Mouse (Mus musculus) olfactory bulb, adult 2 months (tissue): ENCODE results near the gene Kcnk1. TPM values are rescaled to one million over a fixed set of nuclear protein-coding genes. Genes with fewer than 3 reads are reported as not detected.

ENCODE experiments used
- H3K27ac ChIP-seq: fragments of 200-500 bp; 2 replicates; pipeline ENCODE4 v1.5.1; 2012; ENCODE audit warnings: low read depth, low read length; ENCODE audit not compliant: insufficient read depth
- H3K4me1 ChIP-seq: fragments of 200-500 bp; 2 replicates; pipeline ENCODE4 v1.6.1; 2012; ENCODE audit warnings: low read length; ENCODE audit not compliant: control insufficient read depth, insufficient read depth
- H3K4me3 ChIP-seq: fragments of 200-500 bp; 2 replicates; pipeline ENCODE4 v1.5.1; 2012; ENCODE audit warnings: mild to moderate bottlenecking, low read depth, low read length, moderate library complexity; ENCODE audit not compliant: insufficient read depth
- CTCF ChIP-seq: fragments of 200-500 bp; IDR thresholded peaks from 2 replicates; pipeline ENCODE4 v1.5.1; 2012; ENCODE audit warnings: low read depth, mild to moderate bottlenecking, low read length, moderate library complexity; ENCODE audit not compliant: insufficient read depth
- POLR2A ChIP-seq: fragments of 200-500 bp; IDR thresholded peaks from 2 replicates; pipeline ENCODE4 v1.6.1; 2012; ENCODE audit warnings: mild to moderate bottlenecking, low read depth, low read length, moderate library complexity; ENCODE audit not compliant: insufficient read depth
- WGBS: fragments of 180-500 bp; shearing (Covaris S2); methylation state at CpG from one replicate; pipeline ENCODE4 v1.1.7; 2018; 5-methylcytosine and 5-hydroxymethylcytosine counted together
- polyA plus RNA-seq: library from polyadenylated mRNA; stranded (reverse); fragments of >200 nt; gene quantifications from 2 replicates; pipeline ENCODE4 v1.2.4, GENCODE M21; 2012; ENCODE audit warnings: low replicate concordance; ENCODE audit not compliant: missing spikeins, insufficient read depth, insufficient read length

Gene Kcnk1
- polyA plus RNA-seq, 1 experiment, result not detected

GRCm38 (mm10) chr8:126007538-126008330 lies 12.8 kb downstream of the Kcnk1 start:
- Histone ChIP-seq H3K27ac (no peak overlapping the region), H3K4me3 (no peak overlapping the region), H3K4me1 (peaks cover 35% of the 10 kb centered on the region)
- 77% methylated on average over 19 of the region's 19 CpGs for WGBS
- no peak for TF ChIP-seq CTCF
- TF ChIP-seq POLR2A, result no peak

GRCm38 (mm10) chr8:126008945-126009344 lies 14.0 kb downstream of the Kcnk1 start:
- H3K4me3 ChIP-seq, result no peak overlapping the region
- TF ChIP-seq CTCF, result no peak
- no peak for TF ChIP-seq POLR2A
- 98% methylated on average over 2 of the region's 2 CpGs for WGBS
- H3K27ac ChIP-seq, result no peak overlapping the region
- peaks cover 37% of the 10 kb centered on the region for H3K4me1 ChIP-seq

- peaks cover 27% of the 10 kb centered on the region for H3K4me1 ChIP-seq
- 72% methylated on average over 3 of the region's 3 CpGs for WGBS
- TF ChIP-seq CTCF, result no peak
- no peak for TF ChIP-seq POLR2A
- no peak overlapping the region for H3K27ac ChIP-seq
- no peak overlapping the region for H3K4me3 ChIP-seq
Observed at GRCm38 (mm10) chr8:126010900-126011299, 15.9 kb downstream of the Kcnk1 start.

- 85% methylated on average over 6 of the region's 6 CpGs for WGBS
Observed at GRCm38 (mm10) chr8:126012334-126012733, 17.4 kb downstream of the Kcnk1 start.

GRCm38 (mm10) chr8:126013646-126014045 lies 18.7 kb downstream of the Kcnk1 start:
- Histone ChIP-seq H3K4me1 (peaks cover 7% of the 10 kb centered on the region), H3K27ac (no peak overlapping the region), H3K4me3 (no peak overlapping the region)
- TF ChIP-seq CTCF, result no peak
- TF ChIP-seq POLR2A, result no peak
- 93% methylated on average over 5 of the region's 5 CpGs for WGBS

More at GRCm38 (mm10) chr8:126012334-126012733, 17.4 kb downstream of the Kcnk1 start:
- Histone ChIP-seq H3K4me3 (no peak overlapping the region), H3K4me1 (peaks cover 15% of the 10 kb centered on the region), H3K27ac (no peak overlapping the region)
- TF ChIP-seq POLR2A (no peak), CTCF (no peak)

- Histone ChIP-seq H3K27ac (no peak overlapping the region), H3K4me3 (no peak overlapping the region), H3K4me1 (no peaks in the 10 kb centered on the region; the same call in 1 of the 2 replicates)
- TF ChIP-seq POLR2A, result no peak
- no peak for TF ChIP-seq CTCF
- 86% methylated on average over 8 of the region's 8 CpGs for WGBS
Observed at GRCm38 (mm10) chr8:126021932-126022331, 27.0 kb downstream of the Kcnk1 start.

GRCm38 (mm10) chr8:126023706-126024305 lies 28.8 kb downstream of the Kcnk1 start:
- 52% methylated on average over 3 of the region's 3 CpGs for WGBS
- Histone ChIP-seq H3K27ac (no peak overlapping the region), H3K4me3 (no peak overlapping the region), H3K4me1 (no peaks in the 10 kb centered on the region; the same call in 1 of the 2 replicates)
- no peak for TF ChIP-seq CTCF
- TF ChIP-seq POLR2A, result no peak

- no peak for TF ChIP-seq CTCF
- no peak for TF ChIP-seq POLR2A
- WGBS, result 92% methylated on average over 16 of the region's 16 CpGs
- Histone ChIP-seq H3K27ac (no peak overlapping the region), H3K4me1 (peaks cover 6% of the 10 kb centered on the region; the same call in 1 of the 2 replicates), H3K4me3 (no peak overlapping the region)
Observed at GRCm38 (mm10) chr8:126024891-126025290, 29.9 kb downstream of the Kcnk1 start.

- TF ChIP-seq POLR2A (no peak), CTCF (no peak)
- Histone ChIP-seq H3K4me1 (peaks cover 6% of the 10 kb centered on the region; the same call in 1 of the 2 replicates), H3K4me3 (no peak overlapping the region), H3K27ac (no peak overlapping the region)
- WGBS, result 93% methylated on average over 9 of the region's 9 CpGs
Observed at GRCm38 (mm10) chr8:126026121-126026520, 31.2 kb downstream of the Kcnk1 start.
